Mouse (Mus musculus) cortical plate, adult 2 months (tissue): ENCODE results near the gene Egfl7.

ENCODE experiments used
- CTCF ChIP-seq: fragments of 200-500 bp; IDR thresholded peaks from 2 replicates; pipeline ENCODE4 v1.5.1; 2011; ENCODE audit warnings: mild to moderate bottlenecking, control low read depth, low read length; ENCODE audit not compliant: insufficient read depth; ENCODE audit errors: extremely low read depth
- POLR2A ChIP-seq: fragments of 200-500 bp; IDR thresholded peaks from 2 replicates; pipeline ENCODE4 v1.6.1; 2011; ENCODE audit warnings: mild to moderate bottlenecking, low read length, control low read depth; ENCODE audit not compliant: insufficient read depth; ENCODE audit errors: extremely low read depth

DNA sequence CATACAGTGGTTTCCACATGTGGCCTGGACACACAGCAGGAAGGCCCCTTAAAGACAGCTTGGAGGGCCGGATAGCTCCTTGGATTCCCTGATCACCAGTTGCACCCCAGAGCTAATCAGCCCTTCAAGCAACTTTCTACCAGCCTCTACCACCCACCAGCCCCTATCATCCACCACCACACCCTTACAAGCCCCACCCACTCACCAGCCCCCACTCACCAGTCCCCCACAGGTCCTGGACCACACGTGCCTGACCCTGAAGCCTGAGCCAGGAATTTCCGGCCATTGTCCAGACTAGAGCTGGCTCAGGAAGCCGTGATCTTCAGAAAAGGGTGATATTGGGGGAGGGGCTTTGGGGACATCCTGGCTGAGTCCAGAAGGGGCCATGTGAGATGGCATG lies 3.9 kb upstream of the Egfl7 start:
- TF ChIP-seq CTCF (no peak), POLR2A (no peak)
